Mouse (Mus musculus) liver (tissue): ENCODE data around the gene Slc17a6.

Source experiments
- DNase-seq: peaks from one replicate; pipeline ENCODE4 v3.0.0-alpha.2; 2020; ENCODE audit warnings: mixed read lengths

Gene Slc17a6

DNA sequence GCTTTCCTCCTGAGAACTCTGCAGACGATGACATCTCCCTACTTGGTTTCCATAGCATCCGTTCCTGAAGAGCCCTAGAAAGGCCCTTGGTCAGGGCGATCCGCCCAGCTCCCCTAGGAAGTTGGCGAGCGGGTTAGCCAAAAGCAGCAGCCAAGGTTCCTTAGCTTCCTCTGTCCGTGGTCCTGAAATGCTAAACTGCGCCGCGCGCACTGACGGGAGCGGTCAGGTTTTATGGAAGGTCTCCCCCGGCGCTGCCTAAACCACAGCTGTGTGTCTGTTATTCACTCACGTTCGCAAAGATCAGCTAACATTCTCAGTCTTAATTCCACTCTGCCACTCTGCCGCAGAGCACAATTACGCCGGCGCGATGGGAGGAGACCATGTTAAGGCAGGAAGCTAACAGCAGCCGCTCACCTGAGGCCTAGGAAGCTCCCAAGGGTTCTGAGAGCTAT, at the start of gene Slc17a6:
Slc17a6 (plus strand) TSS at position 313 of the 452 bp plus-strand sequence.
- peak; percentile 44 for DNase-seq

DNA sequence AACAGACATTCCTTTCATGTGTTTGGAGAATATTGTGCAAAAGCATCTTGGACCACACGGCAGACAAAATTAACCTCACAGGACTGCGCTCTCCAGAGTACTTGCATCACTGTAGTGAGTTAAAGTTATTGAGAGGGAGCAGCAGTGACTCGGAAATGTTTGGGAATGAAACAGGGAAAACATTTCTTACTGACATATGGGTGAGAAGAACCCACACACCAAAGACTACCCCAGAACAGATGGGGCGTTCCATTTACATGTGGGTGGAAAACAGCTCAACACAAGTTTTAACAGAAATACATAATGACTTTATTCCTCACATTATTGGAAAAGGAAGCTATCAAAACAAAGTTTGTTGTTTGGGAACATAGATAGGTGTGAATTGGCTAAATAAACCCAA, 21.8 kb upstream of the Slc17a6 start:
- DNase-seq, result no peak

DNA sequence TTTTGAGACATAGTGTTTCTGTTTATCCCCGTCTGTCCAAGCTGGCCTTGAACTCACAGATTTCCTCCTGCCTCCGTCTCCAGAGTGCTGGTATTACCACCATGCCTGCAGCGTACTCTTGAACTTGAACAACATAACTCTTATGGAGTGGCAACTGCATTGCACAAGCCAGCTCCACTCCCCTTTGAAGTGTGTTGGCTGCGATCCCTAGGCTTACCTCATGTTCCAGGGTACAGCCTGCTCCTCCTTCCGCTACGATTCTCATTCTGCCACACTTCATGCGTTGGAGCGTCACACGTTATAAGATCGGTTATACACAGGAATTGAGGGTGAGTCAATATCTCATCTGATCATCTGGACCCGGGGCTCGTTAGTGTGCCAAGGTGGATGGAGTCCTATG, 18.1 kb upstream of the Slc17a6 start:
- no peak for DNase-seq

DNA sequence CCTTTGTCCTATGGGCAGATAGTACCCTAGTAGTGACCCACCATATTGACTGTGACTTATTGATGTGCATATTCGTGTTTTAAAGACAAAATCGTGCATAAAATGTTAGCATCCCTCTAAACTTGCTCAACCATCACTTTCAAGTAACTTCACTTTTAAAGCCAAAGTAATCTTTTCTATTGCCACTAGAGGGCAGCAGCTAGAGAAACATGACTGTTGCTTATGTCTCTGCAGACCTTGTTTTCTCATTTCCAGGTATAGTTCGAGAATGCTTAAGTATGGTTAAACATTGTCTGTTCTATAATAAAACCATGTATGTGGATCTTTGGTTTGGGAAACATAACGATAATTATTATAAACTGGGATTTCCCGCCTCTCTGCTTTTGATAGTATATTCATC, 7.4 kb upstream of the Slc17a6 start:
- DNase-seq, result no peak

DNA sequence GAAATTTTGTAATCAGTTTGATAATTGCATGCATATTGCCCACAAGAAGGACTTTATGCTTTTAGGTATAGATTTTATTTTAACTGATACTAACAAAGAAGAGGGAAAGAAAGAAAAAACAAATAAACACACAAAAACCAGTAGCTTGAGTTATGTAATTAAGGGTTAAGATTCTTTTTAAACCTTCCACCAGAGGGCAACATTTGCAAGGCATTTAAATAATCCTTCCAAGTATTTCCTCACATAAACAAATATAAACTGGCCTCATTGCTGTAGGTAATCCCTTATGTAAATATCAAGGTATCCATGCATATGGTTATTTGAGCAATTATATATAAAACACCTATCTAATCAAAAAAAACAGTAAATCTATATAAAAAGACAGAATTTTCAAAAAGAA, 3.9 kb upstream of the Slc17a6 start:
- DNase-seq, result no peak

DNA sequence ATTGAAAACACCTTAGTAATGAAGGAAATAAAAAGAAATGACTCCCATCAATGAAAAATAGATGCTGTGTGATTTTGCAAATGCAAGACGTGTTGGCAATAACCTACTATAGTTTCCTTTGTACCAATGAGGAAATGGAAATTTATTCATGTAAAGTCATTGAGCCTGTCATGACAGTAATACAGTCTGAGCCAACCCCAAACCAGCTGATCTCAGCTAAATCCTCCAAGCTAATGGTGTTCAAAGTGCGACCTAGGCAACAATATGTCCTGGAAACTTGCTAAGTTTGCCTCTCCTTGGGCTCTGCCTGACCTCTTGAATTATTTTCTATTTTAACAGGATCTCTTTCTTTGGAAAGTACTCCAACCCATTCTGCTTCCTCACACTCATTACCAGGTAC, 3.4 kb upstream of the Slc17a6 start:
- no peak for DNase-seq

DNA sequence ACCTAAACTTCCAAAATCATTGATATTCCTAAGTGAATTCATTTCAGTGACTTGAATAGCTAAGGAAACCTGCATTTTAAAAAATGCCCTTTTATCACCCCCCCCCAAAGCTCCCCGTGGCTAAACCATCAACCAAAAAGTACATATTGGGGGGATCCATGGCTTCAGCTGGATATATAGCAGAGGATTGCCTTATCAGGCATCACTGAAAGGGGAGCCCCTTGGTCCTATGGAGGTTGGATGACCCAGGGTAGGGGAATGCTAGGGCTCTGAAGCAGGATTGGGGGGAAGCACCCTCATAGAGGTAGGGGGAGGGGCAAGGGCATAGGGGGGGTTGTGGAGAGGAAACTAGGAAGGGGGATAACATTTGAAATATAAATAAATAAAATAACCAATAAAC, 1.8 kb upstream of the Slc17a6 start:
- DNase-seq, result no peak

DNA sequence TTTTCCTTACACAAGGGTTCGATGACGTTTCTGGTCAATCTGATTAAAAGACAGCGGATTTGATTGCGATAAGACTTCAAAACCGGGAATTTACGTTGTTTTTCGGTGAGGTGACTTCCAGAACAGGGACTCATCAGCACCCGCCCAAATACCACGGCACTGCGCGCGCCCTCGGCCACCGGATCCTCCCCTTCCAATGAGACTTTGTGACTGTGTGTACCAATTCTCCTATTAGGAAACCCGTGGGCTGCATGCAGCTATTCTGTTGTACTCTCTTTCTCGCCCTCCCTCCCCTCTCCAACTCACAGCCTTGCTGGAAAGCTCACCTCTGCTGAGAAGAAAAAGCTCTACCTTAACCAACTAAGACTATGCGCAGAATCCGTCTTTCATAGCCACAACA, 390 bp downstream of the Slc17a6 start:
- DNase-seq, result no peak

DNA sequence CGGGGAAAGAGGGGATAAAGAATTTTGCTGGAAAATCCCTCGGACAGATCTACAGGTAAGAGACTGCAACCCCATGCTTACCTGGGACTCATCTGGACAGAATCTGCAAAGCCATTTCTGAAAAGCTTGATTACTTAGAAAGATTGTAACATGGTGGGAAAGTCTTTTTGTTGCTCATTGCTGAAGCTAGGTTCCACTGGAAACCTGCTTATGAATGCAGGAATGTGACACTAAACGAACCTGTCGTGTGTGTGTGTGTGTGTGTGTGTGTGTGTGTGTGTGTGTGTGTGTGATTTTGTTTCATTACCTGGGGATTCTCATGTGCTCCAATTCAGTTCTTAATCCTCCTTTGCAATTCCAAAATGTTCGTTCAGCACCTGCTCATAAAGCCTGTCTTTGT, 860 bp downstream of the Slc17a6 start:
- DNase-seq, result no peak

DNA sequence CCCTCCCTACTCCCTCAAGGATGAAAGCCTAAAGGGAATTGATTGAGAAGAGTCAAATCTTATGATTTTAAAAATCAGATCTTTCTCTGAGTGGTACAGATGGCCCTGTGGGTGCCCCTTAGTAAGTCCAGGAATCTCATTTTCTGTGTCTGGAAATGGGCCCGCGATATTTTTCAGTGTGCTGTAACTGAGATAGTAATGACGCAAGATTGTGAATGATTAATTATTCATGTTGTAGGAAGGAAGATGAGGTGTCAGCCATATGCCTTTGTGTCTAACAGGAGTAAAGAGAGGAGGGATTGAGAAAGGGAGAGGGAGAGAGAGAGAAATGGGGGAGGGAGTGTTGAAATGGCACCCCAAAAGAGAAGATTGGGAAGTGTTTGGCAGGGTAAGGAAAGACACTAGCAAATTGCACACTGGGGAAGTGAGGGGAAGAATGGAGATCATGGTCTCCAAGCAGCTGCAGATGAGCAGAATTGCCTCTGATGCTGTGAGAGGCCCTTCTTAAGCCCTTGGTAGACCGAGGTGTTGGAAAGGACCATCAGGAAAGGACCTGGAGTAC, 2.6 kb downstream of the Slc17a6 start:
- no peak for DNase-seq

DNA sequence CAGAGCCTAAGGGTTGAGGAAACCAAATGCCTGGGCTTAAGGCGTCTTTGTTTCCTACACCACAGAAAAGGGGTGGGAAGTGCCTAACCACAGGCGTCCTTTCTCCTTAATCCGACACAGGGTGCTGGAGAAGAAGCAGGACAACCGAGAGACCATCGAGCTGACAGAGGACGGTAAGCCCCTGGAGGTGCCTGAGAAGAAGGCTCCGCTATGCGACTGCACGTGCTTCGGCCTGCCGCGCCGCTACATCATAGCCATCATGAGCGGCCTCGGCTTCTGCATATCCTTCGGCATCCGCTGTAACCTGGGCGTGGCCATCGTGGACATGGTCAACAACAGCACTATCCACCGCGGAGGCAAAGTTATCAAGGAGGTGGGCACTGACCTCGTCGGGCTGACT, 3.4 kb downstream of the Slc17a6 start:
- DNase-seq, result no peak

DNA sequence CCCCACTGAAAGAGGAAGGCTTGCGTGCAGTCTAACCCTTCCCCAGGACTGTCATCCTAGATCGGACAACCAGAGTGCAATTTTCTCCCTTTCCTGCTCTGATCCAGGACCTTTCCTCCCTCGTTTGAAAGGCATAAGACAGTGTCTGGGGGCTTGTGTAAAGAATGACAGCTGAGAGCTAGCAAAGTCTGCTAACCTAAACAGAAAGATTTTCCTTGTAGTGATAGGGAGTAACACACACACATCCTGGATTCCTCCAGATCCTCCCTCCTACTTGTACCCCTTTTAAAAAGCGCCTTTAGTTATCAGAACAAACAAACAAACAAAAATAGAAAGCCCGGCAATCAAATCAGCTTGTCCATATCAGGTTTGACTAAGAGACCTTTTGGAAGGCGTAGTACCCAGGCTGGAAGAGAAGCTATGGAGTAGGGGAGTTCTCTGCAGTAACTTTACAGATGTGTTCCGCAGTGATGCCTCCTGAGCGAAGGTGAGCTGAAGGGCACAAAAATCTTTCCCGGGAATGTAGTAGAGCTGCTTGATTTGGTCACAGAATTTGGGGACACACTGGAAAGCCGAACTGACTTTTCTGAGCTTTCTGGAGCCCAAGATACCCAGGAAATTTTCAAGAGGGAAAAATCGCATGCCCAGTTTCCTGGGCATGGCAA, 3.9 kb downstream of the Slc17a6 start:
- DNase-seq, result no peak

DNA sequence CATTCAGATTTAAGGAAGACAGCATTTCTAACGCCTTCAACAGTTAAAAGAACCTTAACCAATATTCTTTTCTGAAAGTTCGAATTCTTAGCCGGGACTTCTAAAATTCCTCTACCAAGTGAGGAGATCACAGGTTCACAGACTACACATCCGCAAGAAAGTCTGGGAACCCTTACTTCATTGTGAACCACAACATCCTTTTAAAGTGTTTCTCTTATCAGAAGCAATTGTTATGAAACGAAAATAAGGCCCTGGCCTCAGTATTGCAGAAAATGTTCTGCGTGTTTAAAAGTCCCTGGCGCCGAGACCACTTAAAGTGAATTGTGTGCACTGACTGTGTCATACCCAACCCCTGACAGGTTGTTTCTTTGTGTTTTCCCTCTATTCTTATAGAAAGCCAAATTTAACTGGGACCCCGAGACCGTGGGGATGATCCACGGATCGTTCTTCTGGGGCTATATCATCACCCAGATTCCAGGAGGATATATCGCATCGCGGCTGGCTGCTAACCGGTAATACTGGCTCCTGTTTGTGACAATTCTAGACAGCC, 4.7 kb downstream of the Slc17a6 start:
- DNase-seq, result no peak

DNA sequence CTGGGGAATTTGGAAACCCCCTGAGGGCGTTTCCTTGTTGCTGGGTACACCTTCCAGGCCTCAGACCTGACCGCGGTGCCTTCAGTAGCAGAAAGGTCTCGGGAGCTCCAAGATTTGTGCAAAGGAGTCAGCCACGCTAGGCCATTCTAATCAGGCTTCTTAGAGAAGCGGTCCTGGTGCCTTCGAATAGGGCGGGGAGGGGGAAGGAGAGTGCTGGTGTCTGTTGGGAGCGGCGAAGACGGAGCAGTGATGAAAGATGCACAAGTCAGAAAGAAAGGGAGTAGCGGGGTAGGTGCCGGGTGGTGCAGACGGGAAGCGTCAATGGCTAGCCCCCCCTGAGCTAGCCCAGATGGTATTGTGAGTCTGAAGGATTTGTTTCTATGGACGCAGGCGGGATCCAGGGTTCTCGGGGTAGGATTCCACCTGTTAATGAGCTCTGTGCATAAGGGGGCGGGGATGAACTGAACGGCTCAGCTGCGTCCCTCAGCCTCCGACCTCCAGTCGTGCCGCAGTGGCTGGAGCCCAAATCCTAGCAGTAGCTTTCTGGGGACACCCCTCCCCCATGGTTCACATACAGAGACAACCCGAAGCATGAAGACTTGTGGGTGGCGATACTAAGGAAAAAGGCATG, 5.3 kb downstream of the Slc17a6 start:
- DNase-seq, result no peak

DNA sequence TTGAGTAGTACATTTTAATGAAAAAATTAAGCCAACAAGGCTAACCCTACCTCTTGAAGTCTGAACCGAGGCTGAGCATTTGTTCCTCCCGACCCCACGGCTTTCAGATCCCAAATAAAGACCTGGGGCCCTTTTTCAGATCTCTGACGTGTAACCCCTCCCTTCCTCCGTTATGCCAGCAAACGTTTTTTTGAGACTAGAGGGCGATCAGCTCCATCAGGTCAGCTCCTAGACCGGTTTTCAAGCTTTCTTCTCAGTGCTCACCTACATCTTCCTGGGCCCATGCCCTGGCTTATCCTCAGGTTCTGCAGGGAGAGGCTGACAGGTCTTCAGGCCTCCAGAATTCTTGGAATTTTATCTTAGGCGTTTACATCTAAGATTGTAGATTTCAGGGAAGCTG, 5.9 kb downstream of the Slc17a6 start:
- DNase-seq, result no peak

DNA sequence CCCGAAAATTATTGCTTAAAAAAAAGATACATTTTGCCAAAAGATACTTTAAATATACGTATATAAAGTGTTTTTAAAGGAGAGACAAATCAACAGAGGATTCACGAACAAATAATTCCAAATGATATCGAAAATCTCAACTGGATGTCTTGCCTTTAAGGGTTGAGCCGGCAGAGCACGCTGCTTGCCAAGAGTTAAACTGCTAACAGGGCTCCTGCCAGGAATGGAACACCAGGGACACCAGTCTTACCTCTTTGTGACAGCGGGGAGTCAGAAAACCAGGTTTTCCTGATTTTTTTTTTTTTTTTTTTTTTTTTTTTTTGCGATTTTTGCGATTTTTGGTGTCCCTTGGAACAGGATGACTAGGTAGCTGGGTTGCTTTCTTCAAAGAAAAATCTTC, 6.5 kb downstream of the Slc17a6 start:
- no peak for DNase-seq

DNA sequence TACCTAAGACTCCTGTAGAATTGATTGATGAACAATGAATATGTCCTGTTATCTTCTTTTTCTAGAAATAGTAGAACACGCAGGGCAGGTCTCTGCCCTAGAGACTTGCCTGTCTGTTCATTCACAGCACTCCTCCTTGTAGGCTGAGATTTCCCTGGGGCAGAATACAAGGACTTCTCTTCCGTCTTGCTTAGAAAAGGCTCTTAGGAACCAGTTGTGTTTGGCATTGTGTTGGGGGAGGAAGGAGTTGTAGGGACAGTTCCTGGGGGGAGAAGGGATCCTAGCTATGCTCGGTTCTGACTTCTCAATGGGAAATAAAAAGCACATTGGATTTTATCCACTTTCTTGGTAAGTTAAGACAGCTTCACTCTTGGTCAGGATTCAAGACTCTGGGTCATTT, 7.4 kb downstream of the Slc17a6 start:
- no peak for DNase-seq

DNA sequence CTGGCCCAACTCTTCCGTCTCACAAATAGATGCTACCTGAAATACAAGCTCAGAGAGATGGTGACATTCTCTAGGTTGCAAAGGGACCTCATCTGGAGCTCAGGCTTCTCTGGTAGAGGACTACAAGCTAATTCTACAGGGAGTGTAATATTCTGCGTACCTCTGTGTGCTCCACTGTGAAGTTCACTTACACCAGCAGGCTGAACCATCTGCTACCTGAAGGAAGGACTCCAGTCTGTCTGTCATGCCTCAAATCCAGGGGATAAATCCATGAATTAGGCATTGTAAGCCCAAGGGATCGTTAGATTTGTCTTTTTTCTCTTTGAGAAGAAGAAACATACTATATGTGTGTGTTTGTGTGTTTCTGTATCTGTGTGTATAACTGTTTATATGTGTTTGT, 9.4 kb downstream of the Slc17a6 start:
- DNase-seq, result no peak

DNA sequence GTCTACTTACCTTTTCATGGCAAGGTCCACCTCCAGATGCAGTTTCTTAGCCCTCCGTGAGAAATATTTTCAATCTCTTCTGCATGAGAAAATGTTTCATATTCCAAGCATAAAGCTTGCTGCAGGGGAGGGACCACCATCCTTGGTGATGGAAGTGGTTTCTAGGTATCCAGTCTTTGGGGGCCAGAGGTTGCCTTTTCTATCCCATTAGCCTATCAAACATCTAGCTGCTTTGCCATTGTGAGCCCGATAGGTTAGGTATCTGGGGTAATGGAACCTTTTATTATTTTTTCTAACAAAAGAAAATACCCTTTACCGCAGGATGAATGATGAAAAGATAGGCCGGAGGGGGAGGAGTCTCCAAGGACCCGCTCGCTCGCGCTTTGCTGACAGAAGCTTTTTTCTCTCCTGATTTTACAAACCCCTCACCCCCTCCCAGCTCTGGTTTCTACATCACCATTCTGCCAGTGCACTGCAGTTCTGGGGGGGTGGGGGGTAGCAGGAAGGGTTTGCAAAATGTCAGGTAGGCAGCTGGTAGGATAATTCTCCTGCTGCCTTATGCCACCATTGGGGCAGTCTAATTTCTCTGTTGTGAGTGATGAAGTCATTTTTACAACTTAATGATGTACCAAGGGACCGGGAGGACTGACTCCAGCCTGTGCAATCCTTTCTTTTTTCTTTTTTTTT, 10.9 kb downstream of the Slc17a6 start:
- no peak for DNase-seq

DNA sequence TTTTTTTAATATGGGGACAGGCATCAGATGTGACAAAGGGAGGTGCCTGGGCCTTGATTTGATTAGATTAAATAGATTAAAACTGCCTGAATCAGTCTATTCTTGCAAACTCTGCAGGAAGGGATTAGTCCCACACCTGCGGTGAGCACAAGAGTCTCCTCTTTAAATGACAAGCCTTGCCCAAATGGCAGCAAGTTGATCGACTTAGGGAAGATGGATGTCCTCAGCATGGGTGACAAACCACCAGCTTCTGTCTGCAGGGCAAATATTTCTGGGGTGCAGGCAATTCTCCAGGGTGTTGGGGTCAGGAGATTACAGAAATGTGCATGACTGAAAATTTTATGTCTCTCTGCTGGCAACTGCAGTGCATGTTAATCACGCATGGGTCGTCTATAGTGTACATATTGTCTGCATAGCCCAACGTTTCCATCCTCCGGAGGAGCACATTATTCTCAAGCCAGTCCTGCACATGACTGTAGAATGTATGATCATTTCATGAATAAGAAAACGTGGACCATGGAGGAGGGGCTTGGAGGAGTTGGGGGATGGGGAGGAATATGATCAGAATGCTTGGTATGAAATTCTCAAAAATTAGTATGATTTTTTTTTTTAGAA, 11.5 kb downstream of the Slc17a6 start:
- no peak for DNase-seq

DNA sequence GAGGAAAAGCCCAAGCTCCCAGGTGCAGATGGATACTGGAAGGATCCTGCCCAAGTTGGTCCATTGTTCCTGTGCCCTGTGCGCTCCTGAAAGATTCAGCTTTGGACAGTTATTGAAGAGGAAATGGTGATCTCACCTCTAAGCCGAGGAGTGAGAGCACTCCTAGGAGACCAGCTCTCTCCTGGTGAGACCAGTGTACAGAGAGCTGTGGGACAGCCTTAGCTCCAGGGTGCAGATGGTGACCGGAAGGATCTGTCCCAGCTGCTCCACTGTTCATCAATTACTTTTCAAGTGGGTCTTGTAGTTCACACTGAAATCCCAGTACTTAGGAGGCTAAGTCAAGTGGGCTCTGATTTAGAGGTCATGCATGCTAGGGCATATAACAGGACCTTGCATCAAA, 35.3 kb downstream of the Slc17a6 start:
- no peak for DNase-seq

DNA sequence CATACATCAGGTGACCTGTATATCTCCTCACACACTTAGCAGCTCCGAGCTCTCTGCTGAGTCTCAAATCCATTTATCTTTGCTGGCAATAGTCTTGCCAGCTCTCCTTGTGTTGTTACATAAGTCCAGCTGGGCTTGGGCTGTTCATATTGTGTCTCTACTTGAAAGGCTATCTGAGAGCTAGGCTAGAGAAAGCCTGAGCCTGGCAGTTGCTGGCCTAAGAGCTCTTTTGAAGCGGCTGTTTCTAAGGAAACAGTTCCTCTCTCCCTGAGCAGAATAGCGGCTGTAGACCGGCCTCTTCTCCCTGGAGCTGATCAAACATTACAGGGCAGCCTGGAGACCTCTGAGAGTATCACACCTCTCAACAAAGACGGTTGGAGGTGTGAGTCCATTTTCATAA, 40.6 kb downstream of the Slc17a6 start:
- DNase-seq, result no peak

DNA sequence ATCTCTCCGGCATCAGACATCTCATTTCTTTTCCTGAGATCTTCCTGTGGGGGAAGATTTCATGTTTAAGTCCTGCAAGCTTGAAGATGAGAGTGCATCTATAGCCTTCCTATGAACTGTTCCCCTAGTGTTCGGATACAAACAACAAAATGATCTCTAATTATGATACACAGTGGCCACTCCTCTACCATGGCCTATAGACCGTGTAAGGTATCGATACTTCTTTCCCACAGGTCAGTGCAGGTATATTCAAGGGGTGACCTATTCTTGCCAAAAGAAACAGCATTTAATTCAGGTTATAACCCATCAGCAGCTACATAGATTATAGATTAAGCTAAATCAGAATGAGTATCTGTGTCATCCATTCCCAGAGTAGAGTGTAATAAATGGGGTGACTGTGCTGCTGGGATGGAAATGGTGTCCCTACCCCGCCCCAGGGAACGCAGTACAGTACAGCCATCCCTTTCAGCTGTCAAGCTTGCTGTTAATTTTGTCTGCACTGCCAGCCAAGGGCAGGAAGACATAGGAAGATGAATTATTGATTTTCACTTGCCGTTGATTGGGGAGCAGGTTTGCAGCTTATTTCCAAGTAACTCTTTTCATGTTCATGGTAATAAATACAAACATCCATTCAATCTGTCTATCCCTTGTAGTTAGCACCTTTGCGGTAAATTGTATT, 71.9 kb downstream of the Slc17a6 start:
- DNase-seq, result no peak
